Mouse (Mus musculus) heart, embryonic 15.5 days (tissue): ENCODE results near the gene Bmp7. TPM values are rescaled to one million over a fixed set of nuclear protein-coding genes. Genes with fewer than 3 reads are reported as not detected.

Source experiments
- ATAC-seq: fragments of 200-750 bp; cut with Nextera tagmentation; replicated peaks from 2 replicates; pipeline ENCODE4 v1.8.0; 2017; ENCODE audit warnings: low read depth, moderate TSS enrichment; ENCODE audit not compliant: insufficient number of reproducible peaks, insufficient read depth, low FRiP score
- H3K27ac ChIP-seq: fragments of 300-500 bp; sonication (generic); 2 replicates; pipeline ENCODE4 v1.5.1; 2015; ENCODE audit warnings: mild to moderate bottlenecking, inconsistent platforms
- H3K27me3 ChIP-seq: fragments of 300-500 bp; sonication (generic); 2 replicates; pipeline ENCODE4 v1.6.1; 2015; ENCODE audit warnings: inconsistent platforms
- H3K36me3 ChIP-seq: fragments of 300-500 bp; sonication (generic); 2 replicates; pipeline ENCODE4 v1.6.1; 2015; ENCODE audit warnings: mild to moderate bottlenecking, inconsistent platforms
- H3K4me1 ChIP-seq: fragments of 300-500 bp; sonication (generic); replicated peaks from 2 replicates; pipeline ENCODE4 v1.6.1; 2015; ENCODE audit warnings: inconsistent platforms
- H3K4me2 ChIP-seq: fragments of 300-500 bp; sonication (generic); 2 replicates; pipeline ENCODE4 v1.6.1; 2015; ENCODE audit warnings: inconsistent platforms, mild to moderate bottlenecking, moderate library complexity
- H3K4me3 ChIP-seq: fragments of 300-500 bp; sonication (generic); 2 replicates; pipeline ENCODE4 v1.5.1; 2015; ENCODE audit warnings: mild to moderate bottlenecking, inconsistent platforms
- H3K9ac ChIP-seq: fragments of 300-500 bp; sonication (generic); 2 replicates; pipeline ENCODE4 v1.6.1; 2015; ENCODE audit warnings: mild to moderate bottlenecking, inconsistent platforms
- H3K9me3 ChIP-seq: fragments of 300-500 bp; sonication (generic); replicated peaks from 2 replicates; pipeline ENCODE4 v1.6.1; 2016; ENCODE audit warnings: inconsistent platforms
- WGBS: fragments of 180-500 bp; shearing (Covaris S2); methylation state at CpG from one replicate; pipeline ENCODE4 v1.1.7; 2015; ENCODE audit warnings: mixed read lengths; 5-methylcytosine and 5-hydroxymethylcytosine counted together
- polyA plus RNA-seq: library from polyadenylated mRNA; unstranded; fragments of >200 nt; fragmentation: Nextera tagmentation; extraction: Ambion mirVana; gene quantifications from 2 replicates; pipeline ENCODE4 v1.2.1, GENCODE M21; 2015

The Bmp7 gene
- polyA plus RNA-seq, 1 experiment from 2014 or later: 31.3 TPM

- Histone ChIP-seq H3K9ac (peak overlapping the region; percentile 76), H3K36me3 (no peaks in the 10 kb centered on the region), H3K4me1 (peaks cover 55% of the 10 kb centered on the region), H3K4me3 (peak overlapping the region; percentile 76), H3K4me2 (peak overlapping the region; percentile 86), H3K27me3 (peaks cover 59% of the 10 kb centered on the region), H3K9me3 (no peaks in the 10 kb centered on the region), H3K27ac (peak overlapping the region; percentile 94)
- no peak for ATAC-seq
- under 1% methylated on average over 57 of the region's 57 CpGs for WGBS
Observed at GRCm38 (mm10) chr2:172938761-172939638, 1.1 kb downstream of the Bmp7 start.

GRCm38 (mm10) chr2:172937326-172938190 lies 2.6 kb downstream of the Bmp7 start:
- Histone ChIP-seq H3K9me3 (no peaks in the 10 kb centered on the region), H3K4me3 (peak overlapping the region; percentile 76), H3K27me3 (peaks cover 54% of the 10 kb centered on the region), H3K4me2 (peak overlapping the region; percentile 86), H3K27ac (peak overlapping the region; percentile 94), H3K36me3 (no peaks in the 10 kb centered on the region), H3K9ac (peak overlapping the region; percentile 76), H3K4me1 (peaks cover 67% of the 10 kb centered on the region)
- 26% methylated on average over 12 of the region's 12 CpGs for WGBS
- ATAC-seq: no peak

- peak overlapping the region; percentile 86 for H3K4me2 ChIP-seq
- no peaks in the 10 kb centered on the region for H3K9me3 ChIP-seq
- H3K27ac ChIP-seq: peak overlapping the region; percentile 94
- no peak for ATAC-seq
- H3K36me3 ChIP-seq: no peaks in the 10 kb centered on the region
- WGBS: 42% methylated on average over 5 of the region's 5 CpGs
- H3K27me3 ChIP-seq: peaks cover 48% of the 10 kb centered on the region
- peak overlapping the region; percentile 76 for H3K4me3 ChIP-seq
- peak overlapping the region; percentile 76 for H3K9ac ChIP-seq
- peaks cover 71% of the 10 kb centered on the region for H3K4me1 ChIP-seq
Observed at GRCm38 (mm10) chr2:172936844-172937243, 3.3 kb downstream of the Bmp7 start.

- peak overlapping the region; percentile 32; the same call in 1 of the 2 replicates for H3K4me3 ChIP-seq
- peak overlapping the region; percentile 76 for H3K9ac ChIP-seq
- H3K9me3 ChIP-seq: no peaks in the 10 kb centered on the region
- WGBS: 38% methylated on average over 12 of the region's 12 CpGs
- H3K27ac ChIP-seq: peak overlapping the region; percentile 94
- H3K27me3 ChIP-seq: peaks cover 40% of the 10 kb centered on the region
- H3K4me1 ChIP-seq: peaks cover 72% of the 10 kb centered on the region
- no peaks in the 10 kb centered on the region for H3K36me3 ChIP-seq
- no peak for ATAC-seq
- peak overlapping the region; percentile 86 for H3K4me2 ChIP-seq
Observed at GRCm38 (mm10) chr2:172935776-172936562, 4.2 kb downstream of the Bmp7 start.

GRCm38 (mm10) chr2:172934891-172935740 lies 5.0 kb downstream of the Bmp7 start:
- H3K9ac ChIP-seq: peak overlapping the region; percentile 55

GRCm38 (mm10) chr2:172934420-172934788 lies 5.7 kb downstream of the Bmp7 start:
- H3K27me3 ChIP-seq: peaks cover 26% of the 10 kb centered on the region
- no peak for ATAC-seq
- peak overlapping the region; percentile 94 for H3K27ac ChIP-seq
- H3K9ac ChIP-seq: peak overlapping the region; percentile 43
- H3K4me3 ChIP-seq: peak overlapping the region; percentile 30
- H3K9me3 ChIP-seq: no peaks in the 10 kb centered on the region
- peak overlapping the region; percentile 86 for H3K4me2 ChIP-seq
- WGBS: 10% methylated on average over 8 of the region's 8 CpGs
- peaks cover 78% of the 10 kb centered on the region for H3K4me1 ChIP-seq
- H3K36me3 ChIP-seq: no peaks in the 10 kb centered on the region

More at GRCm38 (mm10) chr2:172934891-172935740, 5.0 kb downstream of the Bmp7 start:
- peaks cover 75% of the 10 kb centered on the region for H3K4me1 ChIP-seq
- no peak for ATAC-seq
- peak overlapping the region; percentile 86 for H3K4me2 ChIP-seq
- H3K4me3 ChIP-seq: peak overlapping the region; percentile 32
- peak overlapping the region; percentile 94 for H3K27ac ChIP-seq
- H3K9me3 ChIP-seq: no peaks in the 10 kb centered on the region
- peaks cover 33% of the 10 kb centered on the region for H3K27me3 ChIP-seq
- 10% methylated on average over 30 of the region's 30 CpGs for WGBS
- no peaks in the 10 kb centered on the region for H3K36me3 ChIP-seq

GRCm38 (mm10) chr2:172933631-172934419 lies 6.3 kb downstream of the Bmp7 start:
- Histone ChIP-seq H3K9ac (peak overlapping the region; percentile 39), H3K4me1 (peaks cover 80% of the 10 kb centered on the region), H3K36me3 (no peaks in the 10 kb centered on the region), H3K27me3 (peaks cover 20% of the 10 kb centered on the region), H3K4me2 (peak overlapping the region; percentile 86), H3K4me3 (peak overlapping the region; percentile 30), H3K27ac (peak overlapping the region; percentile 94), H3K9me3 (no peaks in the 10 kb centered on the region)
- peak; percentile 61 for ATAC-seq
- WGBS: 3% methylated on average over 34 of the region's 34 CpGs

GRCm38 (mm10) chr2:172931137-172931898 lies 8.8 kb downstream of the Bmp7 start:
- Histone ChIP-seq H3K27ac (peak overlapping the region; percentile 72), H3K36me3 (no peaks in the 10 kb centered on the region), H3K9ac (0 out of 2 replicates have a peak overlapping the region, but pooled peaks have one; percentile 1), H3K4me1 (peaks cover 81% of the 10 kb centered on the region), H3K27me3 (peaks cover 6% of the 10 kb centered on the region; the same call in 1 of the 2 replicates), H3K9me3 (no peaks in the 10 kb centered on the region), H3K4me2 (no peak overlapping the region), H3K4me3 (no peak overlapping the region)
- WGBS: 64% methylated on average over 17 of the region's 17 CpGs
- ATAC-seq: no peak

GRCm38 (mm10) chr2:172929905-172930436 lies 10.2 kb downstream of the Bmp7 start:
- Histone ChIP-seq H3K4me3 (no peak overlapping the region), H3K36me3 (no peaks in the 10 kb centered on the region), H3K4me2 (0 out of 2 replicates have a peak overlapping the region, but pooled peaks have one; percentile 3), H3K27me3 (no peaks in the 10 kb centered on the region), H3K9me3 (no peaks in the 10 kb centered on the region), H3K9ac (0 out of 2 replicates have a peak overlapping the region, but pooled peaks have one; percentile 14), H3K27ac (peak overlapping the region; percentile 72), H3K4me1 (peaks cover 78% of the 10 kb centered on the region)
- WGBS: 49% methylated on average over 14 of the region's 14 CpGs
- 0 out of 2 replicates have a peak, but pooled peaks have one; percentile 15 for ATAC-seq
